Mouse (Mus musculus) skeletal muscle tissue, adult 2 months (tissue): ENCODE measurements around the gene Lrch3.
"Not testable (repeated sequence)": the region's sequence is repeated elsewhere in the genome, so short reads cannot be mapped to it uniquely, and the experiment has no call there.

Experiments
- DNase-seq: peaks from one replicate; pipeline ENCODE4 v3.0.0-alpha.2; 2012; ENCODE audit warnings: low read depth, low spot score

Gene Lrch3

DNA sequence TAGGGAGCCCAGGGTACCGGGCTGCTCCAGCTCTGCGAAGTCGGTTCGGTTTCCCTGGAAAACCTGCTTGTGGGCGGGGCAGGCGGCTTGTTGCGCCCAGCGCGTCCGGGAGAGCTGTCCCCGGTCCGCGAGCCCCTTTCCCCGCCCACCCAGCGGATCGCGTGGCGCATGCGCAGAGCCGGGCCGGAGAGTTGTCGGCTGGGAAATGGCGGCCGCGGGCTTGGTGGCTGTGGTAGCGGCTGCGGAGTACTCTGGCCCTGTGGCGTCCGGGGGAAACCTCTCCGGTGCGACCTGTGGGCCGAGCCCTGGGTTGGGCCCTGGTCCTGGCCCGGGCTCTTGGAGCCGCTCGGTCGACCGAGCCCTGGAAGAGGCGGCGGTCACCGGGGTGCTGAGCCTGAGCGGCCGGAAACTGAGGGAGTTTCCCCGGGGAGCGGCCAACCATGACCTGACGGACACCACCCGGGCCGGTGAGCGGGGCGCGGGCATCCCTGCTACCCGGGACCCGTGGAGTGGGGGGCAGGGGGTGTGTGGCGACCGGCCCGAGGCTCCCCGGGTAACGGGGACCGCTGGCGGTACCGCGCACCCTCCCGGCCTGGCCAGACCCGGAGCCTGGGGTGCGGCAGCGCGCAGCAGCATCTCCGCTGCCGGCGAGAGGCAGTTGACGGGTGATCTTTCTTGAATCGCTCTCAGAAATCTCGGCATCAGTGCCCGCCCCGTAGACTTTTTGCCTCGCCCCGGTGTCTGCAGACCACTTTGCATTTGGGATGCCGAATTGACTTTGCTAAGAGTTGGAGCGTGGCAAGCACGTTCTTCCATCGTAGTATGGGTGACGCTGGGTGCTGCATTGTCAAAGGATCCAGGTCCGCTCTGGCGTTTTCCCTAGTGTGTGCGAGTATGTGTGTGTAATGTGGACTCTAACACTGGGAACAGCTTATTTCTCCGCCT, at the start of gene Lrch3:
Gene Lrch3, plus strand, starts transcription at position 164 of the 945 bp plus-strand sequence.
- DNase-seq, result peak; percentile 90

DNA sequence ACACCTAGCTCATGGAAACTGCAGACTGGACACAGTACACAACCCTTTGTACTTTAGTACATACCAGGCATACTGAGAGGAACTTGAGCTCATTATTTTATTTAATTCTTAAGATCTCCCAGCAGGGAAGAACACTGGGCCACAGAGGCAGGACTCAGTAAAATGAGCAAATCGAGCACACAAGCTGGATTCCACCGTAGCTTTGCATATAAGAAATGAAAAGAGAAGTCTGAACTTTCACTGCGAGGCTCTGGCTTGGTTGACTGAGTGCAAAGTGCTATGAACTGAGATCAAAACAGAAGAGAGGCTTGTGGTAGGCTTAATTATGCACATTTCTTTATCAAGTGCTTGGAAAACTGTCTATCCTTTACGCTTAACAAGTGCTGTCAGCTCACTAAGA, 48.5 kb upstream of the Lrch3 start:
- no peak for DNase-seq

DNA sequence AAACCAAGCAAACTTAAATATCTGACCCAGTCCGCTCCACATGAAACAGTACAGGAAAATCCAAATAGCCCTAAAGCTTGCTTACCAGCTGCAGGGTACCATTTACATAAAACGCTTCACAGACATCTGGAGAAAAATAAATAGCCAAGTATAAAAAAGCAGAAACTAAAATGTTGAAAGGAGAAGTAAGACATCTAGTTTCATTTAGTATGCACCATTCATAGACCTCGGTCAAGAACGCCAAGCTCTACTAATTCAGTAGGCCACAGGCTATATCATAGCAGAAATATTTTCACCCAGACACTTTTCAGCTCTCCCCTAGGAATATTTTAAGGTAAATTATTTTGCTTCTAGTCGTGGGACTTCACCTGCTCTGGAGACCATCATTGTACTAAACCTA, 47.2 kb upstream of the Lrch3 start:
- DNase-seq, result no peak

DNA sequence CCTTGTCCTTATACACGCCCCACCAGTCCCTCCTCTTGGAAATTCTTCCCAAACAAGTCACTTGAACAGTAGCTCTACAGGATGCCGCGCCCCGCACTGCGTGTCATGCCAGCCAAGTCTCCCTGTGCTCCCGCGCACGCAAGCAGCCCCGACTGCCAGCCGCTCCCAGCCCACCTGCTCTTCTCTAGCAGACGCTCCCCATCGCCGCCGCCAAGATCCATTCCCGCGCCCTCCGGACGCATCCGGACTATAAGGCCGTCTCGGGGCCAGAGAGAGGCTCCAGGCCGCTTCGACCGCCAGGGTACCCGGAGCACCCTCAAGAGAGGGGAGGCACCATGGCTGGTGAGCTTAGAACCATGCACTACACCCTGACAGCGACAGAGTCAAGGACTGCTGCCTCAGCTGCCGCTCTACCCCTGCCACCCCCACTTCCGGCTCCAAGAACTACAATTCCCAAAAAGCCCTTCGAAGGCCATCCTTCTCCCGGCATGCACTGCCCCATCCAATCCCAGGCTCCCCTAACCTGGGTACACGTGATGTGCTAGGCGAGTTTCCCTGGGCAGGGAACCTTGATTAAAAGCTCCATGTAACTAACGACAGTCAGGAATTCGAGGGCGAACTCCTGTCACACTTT, 45.9 kb upstream of the Lrch3 start:
- DNase-seq, result peak; percentile 86

- no peak for DNase-seq
These were observed 43.7 kb upstream of the Lrch3 start for GRCm38 (mm10) chr16:32870231-32870630.

DNA sequence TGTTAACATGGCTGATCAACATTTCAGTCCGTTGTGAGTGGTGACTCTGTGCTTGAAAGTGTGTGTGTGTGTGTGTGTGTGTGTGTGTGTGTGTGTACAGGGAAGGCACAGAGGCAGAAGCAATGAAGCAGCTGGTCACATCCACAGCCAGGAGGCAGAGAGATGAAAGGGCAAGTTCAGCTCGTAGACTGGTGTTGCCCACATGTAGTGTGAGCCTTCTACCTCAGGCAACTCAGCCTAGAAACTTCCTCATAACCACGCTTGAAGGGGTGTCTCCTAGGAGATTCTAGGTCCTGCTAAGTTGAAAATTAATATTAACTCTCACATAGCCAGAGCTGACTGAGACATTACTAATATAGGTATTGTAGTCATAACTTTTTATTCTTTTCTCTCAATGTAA, 40.5 kb upstream of the Lrch3 start:
- no peak for DNase-seq

- not testable (repeated sequence) for DNase-seq
These were observed 38.6 kb upstream of the Lrch3 start for GRCm38 (mm10) chr16:32875281-32875680.

DNA sequence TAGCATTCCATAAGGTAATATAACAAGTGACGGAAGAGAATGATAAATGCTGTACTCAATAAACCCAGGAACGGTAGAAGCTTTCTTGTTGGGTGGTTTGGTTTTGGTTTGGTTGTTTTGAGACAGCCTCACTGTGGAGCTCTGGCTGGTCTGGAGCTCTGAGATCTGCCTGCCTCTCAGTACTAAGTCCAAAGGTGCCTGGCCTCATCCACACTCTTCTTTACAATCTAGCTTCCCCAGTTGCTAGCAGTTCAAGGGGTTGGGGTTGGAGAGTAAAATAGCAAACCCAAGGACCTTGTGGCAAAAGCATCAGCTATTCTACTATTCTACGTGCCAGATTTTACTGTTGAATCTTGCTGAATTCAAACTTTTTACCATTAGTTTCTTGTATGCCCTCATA, 38.1 kb upstream of the Lrch3 start:
- DNase-seq, result no peak

DNA sequence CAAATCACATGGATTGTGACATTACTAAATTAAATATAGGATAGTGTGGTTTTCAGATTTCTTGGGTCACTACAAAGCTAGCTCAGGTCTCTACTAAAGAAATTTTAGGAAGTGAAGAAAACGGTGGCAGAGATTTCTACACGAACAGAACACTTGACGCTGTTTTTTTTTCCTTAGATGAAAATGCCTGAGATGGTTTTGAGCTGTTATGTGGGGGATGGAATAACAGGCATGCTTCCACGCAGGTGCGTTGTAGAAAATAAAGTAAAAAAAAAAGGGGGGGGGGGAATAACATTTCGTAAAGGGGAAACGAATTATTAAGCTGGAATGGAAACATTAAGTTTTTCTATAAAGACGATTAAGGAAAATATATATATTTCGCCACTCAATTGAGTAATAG, 37.1 kb upstream of the Lrch3 start:
- no peak for DNase-seq

DNA sequence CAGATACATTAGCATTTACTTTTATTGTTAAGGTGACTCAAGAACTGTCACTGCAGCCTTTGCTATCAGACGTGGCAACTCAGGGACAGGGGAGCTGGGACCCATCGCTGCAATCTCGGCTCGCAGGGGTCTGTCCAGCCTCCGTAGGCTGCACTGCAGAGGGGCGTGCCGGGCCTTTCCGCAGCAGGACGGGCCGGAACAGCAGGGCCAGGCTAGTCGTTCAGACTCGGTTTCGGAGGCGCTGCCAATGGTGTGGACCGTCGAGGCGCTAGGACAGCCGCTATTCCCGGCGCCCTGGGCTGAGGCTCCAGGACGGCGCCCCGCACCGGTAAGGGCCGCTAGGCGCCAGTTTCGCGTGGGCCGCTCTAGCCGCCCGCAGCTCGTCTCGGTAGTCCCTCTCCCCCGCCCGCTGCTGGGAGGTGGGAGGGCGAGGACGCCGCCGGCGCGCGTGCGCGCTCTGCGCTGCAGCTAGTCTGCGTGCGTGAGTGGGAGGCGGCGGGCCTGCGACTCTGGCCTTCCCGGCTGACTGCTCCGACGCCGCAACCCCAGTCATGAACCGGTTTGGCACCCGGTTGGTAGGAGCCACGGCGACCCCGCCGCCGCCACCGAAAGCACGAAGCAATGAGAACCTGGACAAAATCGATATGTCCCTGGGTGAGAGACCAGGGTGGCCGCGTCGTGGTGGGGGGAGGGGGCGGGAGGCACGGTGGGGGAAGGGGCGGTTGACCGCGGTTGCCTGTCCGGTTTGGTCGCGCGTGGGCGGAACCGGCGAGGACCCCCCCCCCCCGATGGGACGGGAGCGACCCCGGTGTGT, 36.4 kb upstream of the Lrch3 start, which contains the start of the genes Fyttd1 and Rubcn:
Gene Fyttd1, plus strand, starts transcription at position 158 of the 814 bp plus-strand sequence.
Gene Rubcn, minus strand, starts transcription at position 424 of the 814 bp plus-strand sequence.
- peak; percentile 95 for DNase-seq

DNA sequence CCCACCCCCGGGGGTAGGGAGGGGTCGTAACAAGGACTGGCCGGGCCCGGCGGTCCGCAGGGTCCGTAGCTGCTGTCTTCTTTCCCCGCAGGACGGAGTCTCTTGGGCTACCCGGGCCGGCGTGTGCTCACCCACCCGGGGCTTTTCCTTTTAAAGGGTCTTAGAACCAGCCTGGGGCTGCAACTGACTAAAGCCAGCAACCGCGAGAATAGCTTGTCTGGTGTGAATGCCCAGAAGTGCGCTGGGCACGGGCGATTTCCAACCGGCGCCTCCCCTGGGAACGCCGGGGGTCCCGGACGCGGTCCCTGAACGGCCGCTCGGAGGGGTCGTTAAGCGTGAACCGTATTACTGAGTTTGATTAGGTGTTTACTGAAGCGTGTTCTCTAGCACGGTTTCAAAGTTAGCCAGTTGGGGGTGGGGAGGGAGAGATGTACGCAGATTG, 35.7 kb upstream of the Lrch3 start:
- no peak for DNase-seq

DNA sequence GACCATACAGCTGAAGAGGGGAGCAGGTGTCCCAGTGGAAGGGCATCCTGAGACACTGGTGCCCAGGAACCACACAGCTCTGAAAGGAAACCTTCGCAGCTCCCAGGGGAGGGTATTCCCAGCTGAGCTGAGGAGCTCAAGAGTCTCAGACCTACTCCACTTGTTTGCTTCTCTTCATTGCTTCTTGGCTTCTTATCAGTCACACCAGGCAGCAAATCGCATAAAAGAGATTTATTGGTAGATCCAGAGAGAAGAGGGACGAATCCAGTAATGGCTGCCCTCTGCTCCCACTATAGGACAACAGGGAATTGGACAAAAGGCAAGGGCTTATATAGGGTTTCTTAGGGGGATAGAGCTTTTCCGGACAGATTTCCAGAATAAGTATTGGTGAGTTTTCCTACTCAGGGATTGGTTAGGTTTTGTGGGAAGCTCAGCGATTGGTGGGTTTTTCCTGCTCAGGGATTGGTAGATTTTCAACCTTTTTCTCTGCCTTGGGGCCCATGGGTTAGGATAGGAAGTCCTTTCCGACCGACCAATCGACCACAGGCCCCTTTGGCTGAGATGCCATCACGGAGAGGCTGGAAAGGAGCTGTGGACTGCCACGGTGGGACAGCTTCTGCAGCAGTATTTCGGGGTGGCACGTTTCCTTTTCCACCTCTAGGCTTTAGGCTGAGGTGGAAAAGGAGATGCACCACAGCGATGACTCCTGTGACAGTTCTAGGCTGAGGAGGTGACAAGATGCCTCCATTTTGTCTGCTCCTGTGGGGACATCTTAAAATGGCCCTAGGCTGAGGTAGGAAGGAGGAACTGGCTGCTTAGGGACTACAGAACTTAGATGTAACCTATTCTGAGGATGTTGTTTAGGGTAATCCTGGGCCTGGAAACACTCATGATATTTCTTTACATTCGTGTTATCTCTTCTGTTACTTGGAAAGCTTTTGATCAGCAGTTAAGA, 34.7 kb upstream of the Lrch3 start:
- no peak for DNase-seq

- no peak for DNase-seq
These were observed 32.4 kb upstream of the Lrch3 start for GRCm38 (mm10) chr16:32881538-32881937.

DNA sequence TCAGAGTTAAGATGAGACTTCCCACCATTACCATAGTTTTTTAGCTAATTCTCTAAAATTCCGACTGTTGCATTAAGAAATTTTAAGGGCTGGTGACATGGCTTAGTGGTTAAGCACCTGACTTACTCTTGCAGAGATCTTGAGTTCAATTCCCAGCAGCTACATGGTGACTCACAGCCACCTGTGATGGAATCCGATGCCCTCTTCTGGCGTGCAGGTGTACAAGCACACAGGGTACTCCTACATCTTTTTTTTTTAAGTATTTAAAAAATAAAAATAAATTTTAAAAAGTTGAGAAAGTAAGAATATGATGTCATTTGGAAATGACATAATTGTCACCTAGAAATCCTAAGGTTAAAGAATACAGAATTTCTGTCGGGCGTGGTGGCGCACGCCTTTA, 25.9 kb upstream of the Lrch3 start:
- no peak for DNase-seq

DNA sequence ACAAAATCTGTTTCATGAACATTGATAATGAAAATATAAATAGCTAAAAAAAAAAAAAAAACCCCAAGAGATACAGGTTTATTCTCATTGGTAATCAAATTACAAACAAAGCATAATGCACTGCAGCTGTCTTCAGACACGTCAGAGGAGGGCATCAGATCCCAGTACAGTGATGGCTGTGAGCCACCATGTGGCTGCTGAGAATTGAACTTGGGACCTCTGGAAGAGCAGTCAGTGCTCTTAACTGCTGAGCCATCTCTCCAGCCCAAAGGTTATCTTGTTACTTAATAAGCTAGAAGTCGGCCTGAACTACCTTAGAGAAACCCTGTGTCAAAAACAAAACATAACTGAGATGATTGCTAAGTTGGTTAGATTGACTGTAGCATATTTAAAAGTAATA, 24.0 kb upstream of the Lrch3 start:
- no peak for DNase-seq

- DNase-seq, result no peak
These were observed 17.8 kb upstream of the Lrch3 start for GRCm38 (mm10) chr16:32896126-32896525.

GRCm38 (mm10) chr16:32901360-32902050, 12.4 kb upstream of the Lrch3 start:
- DNase-seq, result no peak

DNA sequence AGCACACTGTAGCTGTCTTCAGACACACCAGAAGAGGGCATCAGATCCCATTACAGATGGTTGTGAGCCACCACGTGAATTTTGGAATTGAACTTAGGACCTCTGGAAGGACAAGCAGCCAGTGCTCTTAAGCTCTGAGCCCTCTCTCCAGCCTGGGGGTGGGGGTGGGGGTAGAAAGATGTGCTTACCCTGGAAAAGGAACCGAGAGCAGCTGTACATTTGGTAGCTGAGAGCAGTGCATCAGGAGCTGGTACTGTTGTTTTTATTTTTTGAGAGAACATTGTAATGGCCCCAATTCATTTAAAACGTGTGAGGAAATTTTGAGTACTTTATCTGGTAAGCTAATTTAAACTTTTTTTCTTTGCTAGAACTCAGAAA, 11.9 kb upstream of the Lrch3 start:
- DNase-seq, result no peak

DNA sequence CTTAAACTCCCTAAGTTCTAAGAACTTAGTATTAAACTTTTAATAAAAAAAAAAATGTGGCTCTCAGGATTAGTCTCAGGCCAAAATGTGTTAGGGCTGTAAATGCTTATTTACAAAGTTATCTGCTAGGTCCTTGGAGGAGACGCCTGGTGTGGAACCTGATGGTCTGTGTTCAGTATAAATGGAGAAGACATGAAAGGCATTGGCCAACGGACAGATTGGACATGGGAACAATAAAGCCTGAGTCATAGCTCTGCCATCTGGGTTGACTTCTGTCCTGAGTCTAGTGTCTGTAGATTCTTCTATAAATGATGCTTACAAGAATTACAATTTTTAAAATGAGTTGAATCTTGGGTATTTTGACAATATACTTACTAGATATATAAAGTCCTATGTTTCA, 7.7 kb upstream of the Lrch3 start:
- no peak for DNase-seq

DNA sequence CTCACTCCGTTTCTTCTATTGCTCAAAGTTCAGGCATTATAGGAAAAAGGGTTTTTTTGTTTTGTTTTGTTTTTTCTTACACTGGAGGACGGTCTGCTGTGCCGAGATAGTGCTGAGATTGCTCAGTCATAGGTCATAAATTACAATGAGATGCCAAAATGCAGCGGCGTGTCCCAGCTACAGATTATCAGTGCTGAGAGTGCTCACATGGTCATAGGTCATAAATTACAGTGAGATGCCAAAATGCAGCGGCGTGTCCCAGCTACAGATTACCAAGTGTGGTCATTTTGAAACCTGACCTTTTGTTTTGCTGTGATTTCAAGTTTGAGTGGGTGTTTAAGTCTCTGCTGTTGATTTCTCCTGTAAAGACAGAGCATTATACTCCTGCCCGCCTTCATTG, 7.2 kb upstream of the Lrch3 start:
- peak; percentile 10 for DNase-seq
